Mouse (Mus musculus) kidney, adult 2 months (tissue): ENCODE measurements around the gene Ptprg. TPM values are rescaled to one million over a fixed set of nuclear protein-coding genes. Genes with fewer than 3 reads are reported as not detected.
A peak's percentile ranks its signal among the peaks of the same experiment; 100 is the strongest.

Experiments
- DNase-seq: peaks from one replicate; pipeline ENCODE4 v3.0.0; 2021
- H3K27ac ChIP-seq: fragments of 200-500 bp; 2 replicates; pipeline ENCODE4 v1.5.1; 2012; ENCODE audit warnings: low read depth, low read length, control low read depth, inconsistent platforms; ENCODE audit not compliant: insufficient read depth
- H3K27me3 ChIP-seq: fragments of 200-500 bp; replicated peaks from 2 replicates; pipeline ENCODE4 v1.6.1; 2012; ENCODE audit warnings: mild to moderate bottlenecking, moderate library complexity, low read length, inconsistent platforms; ENCODE audit not compliant: control insufficient read depth, insufficient read depth
- H3K36me3 ChIP-seq: fragments of 200-500 bp; 2 replicates; pipeline ENCODE4 v1.6.1; 2012; ENCODE audit warnings: mild to moderate bottlenecking, moderate library complexity, low read length, inconsistent platforms; ENCODE audit not compliant: control insufficient read depth, insufficient read depth
- H3K4me1 ChIP-seq: fragments of 200-500 bp; 2 replicates; pipeline ENCODE4 v1.6.1; 2011; ENCODE audit warnings: low read length; ENCODE audit not compliant: control insufficient read depth, insufficient read depth
- H3K4me3 ChIP-seq: fragments of 200-500 bp; 2 replicates; pipeline ENCODE4 v1.5.1; 2011; ENCODE audit warnings: mild to moderate bottlenecking, low read depth, low read length, control low read depth; ENCODE audit not compliant: insufficient read depth
- CTCF ChIP-seq: fragments of 200-500 bp; conservative IDR thresholded peaks from 2 replicates; pipeline ENCODE4 v1.5.1; 2011; ENCODE audit warnings: low read depth, mild to moderate bottlenecking, control low read depth, low read length, moderate library complexity, mixed read lengths; ENCODE audit not compliant: insufficient read depth, insufficient read length
- POLR2A ChIP-seq: fragments of 200-500 bp; IDR thresholded peaks from one replicate; pipeline ENCODE4 v1.6.1; 2011; ENCODE audit warnings: low read depth, low read length, control low read depth
- WGBS: fragments of 180-500 bp; shearing (Covaris S2); methylation state at CpG from one replicate; pipeline ENCODE4 v1.1.7; 2018; 5-methylcytosine and 5-hydroxymethylcytosine counted together
- polyA plus RNA-seq: library from polyadenylated mRNA; depleted of rRNA; stranded (reverse); fragments of >200 nt; gene quantifications from 2 replicates; pipeline ENCODE4 v1.2.3, GENCODE M21; 2012

Gene Ptprg
- polyA plus RNA-seq, 1 experiment, result 39.2 TPM

- H3K27ac ChIP-seq, result no peak overlapping the region
- H3K36me3 ChIP-seq, result no peaks in the 10 kb centered on the region
- TF ChIP-seq CTCF (no peak), POLR2A (no peak)
- H3K4me1 ChIP-seq, result no peaks in the 10 kb centered on the region
- no peak overlapping the region for H3K4me3 ChIP-seq
- no peak for DNase-seq
- H3K27me3 ChIP-seq, result no peaks in the 10 kb centered on the region
- 86% methylated on average over 12 of the region's 12 CpGs for WGBS
Measured at GRCm38 (mm10) chr14:11835706-11836445, 282.5 kb downstream of the Ptprg start.

- no peak for TF ChIP-seq CTCF
- TF ChIP-seq POLR2A, result no peak
- peaks cover 5% of the 10 kb centered on the region; the same call in 1 of the 2 replicates for H3K4me1 ChIP-seq
- no peak overlapping the region for H3K4me3 ChIP-seq
- no peak for DNase-seq
- H3K36me3 ChIP-seq, result no peaks in the 10 kb centered on the region
- no peak overlapping the region for H3K27ac ChIP-seq
- WGBS, result 98% methylated on average over 1 of the region's 1 CpGs
- no peaks in the 10 kb centered on the region for H3K27me3 ChIP-seq
Measured at GRCm38 (mm10) chr14:11837714-11838113, 284.4 kb downstream of the Ptprg start.

- Histone ChIP-seq H3K27ac (no peak overlapping the region), H3K36me3 (no peaks in the 10 kb centered on the region), H3K4me3 (no peak overlapping the region), H3K27me3 (no peaks in the 10 kb centered on the region), H3K4me1 (peaks cover 10% of the 10 kb centered on the region; the same call in 1 of the 2 replicates)
- WGBS, result 44% methylated on average over 4 of the region's 4 CpGs
- TF ChIP-seq CTCF (no peak), POLR2A (no peak)
- peak; percentile 32 for DNase-seq
Measured at GRCm38 (mm10) chr14:11841621-11842020, 288.3 kb downstream of the Ptprg start.

- peak; percentile 51 for DNase-seq
- H3K4me3 ChIP-seq, result no peak overlapping the region
- WGBS, result 58% methylated on average over 3 of the region's 3 CpGs
Measured at GRCm38 (mm10) chr14:11852896-11853295, 299.6 kb downstream of the Ptprg start.

GRCm38 (mm10) chr14:11855499-11855898 lies 302.2 kb downstream of the Ptprg start:
- Histone ChIP-seq H3K4me1 (peaks cover 5% of the 10 kb centered on the region; the same call in 1 of the 2 replicates), H3K4me3 (no peak overlapping the region), H3K27me3 (no peaks in the 10 kb centered on the region), H3K36me3 (no peaks in the 10 kb centered on the region), H3K27ac (no peak overlapping the region)
- DNase-seq, result no peak
- TF ChIP-seq CTCF (no peak), POLR2A (no peak)

More at GRCm38 (mm10) chr14:11852896-11853295, 299.6 kb downstream of the Ptprg start:
- H3K4me1 ChIP-seq, result 0 out of 2 replicates have a peak, but pooled peaks cover 3% of the 10 kb centered on the region
- H3K36me3 ChIP-seq, result no peaks in the 10 kb centered on the region
- TF ChIP-seq CTCF, result no peak
- no peak for TF ChIP-seq POLR2A
- H3K27me3 ChIP-seq, result no peaks in the 10 kb centered on the region
- H3K27ac ChIP-seq, result no peak overlapping the region

GRCm38 (mm10) chr14:11857928-11858481 lies 304.7 kb downstream of the Ptprg start:
- 52% methylated on average over 3 of the region's 3 CpGs for WGBS
- no peak overlapping the region for H3K27ac ChIP-seq
- peaks cover 3% of the 10 kb centered on the region; the same call in 1 of the 2 replicates for H3K4me1 ChIP-seq
- no peaks in the 10 kb centered on the region for H3K36me3 ChIP-seq
- H3K27me3 ChIP-seq, result no peaks in the 10 kb centered on the region
- TF ChIP-seq CTCF, result no peak
- no peak for TF ChIP-seq POLR2A
- no peak overlapping the region for H3K4me3 ChIP-seq
- DNase-seq, result peak; percentile 48

GRCm38 (mm10) chr14:11863286-11863685 lies 310.0 kb downstream of the Ptprg start:
- no peak overlapping the region for H3K27ac ChIP-seq
- peaks cover 7% of the 10 kb centered on the region; the same call in 1 of the 2 replicates for H3K4me1 ChIP-seq
- no peaks in the 10 kb centered on the region for H3K36me3 ChIP-seq
- TF ChIP-seq CTCF (no peak), POLR2A (no peak)
- H3K4me3 ChIP-seq, result no peak overlapping the region
- H3K27me3 ChIP-seq, result no peaks in the 10 kb centered on the region
- 63% methylated on average over 3 of the region's 3 CpGs for WGBS
- no peak for DNase-seq
